Mouse (Mus musculus) neural tube, embryonic 12.5 days (tissue): ENCODE measurements around the gene Hmx3. TPM values are rescaled to one million over a fixed set of nuclear protein-coding genes. Genes with fewer than 3 reads are reported as not detected.
A peak's percentile ranks its signal among the peaks of the same experiment; 100 is the strongest.

Experiments used
- ATAC-seq: fragments of 200-750 bp; cut with Nextera tagmentation; 2 replicates; pipeline ENCODE4 v1.8.0; 2017; ENCODE audit warnings: low read depth, mild to moderate bottlenecking, moderate TSS enrichment, moderate library complexity; ENCODE audit not compliant: low FRiP score
- H3K27ac ChIP-seq: fragments of 300-500 bp; sonication (generic); 2 replicates; pipeline ENCODE4 v1.5.1; 2016
- H3K27me3 ChIP-seq: fragments of 300-500 bp; sonication (generic); replicated peaks from 2 replicates; pipeline ENCODE4 v1.6.1; 2016; ENCODE audit warnings: mild to moderate bottlenecking
- H3K36me3 ChIP-seq: fragments of 300-500 bp; sonication (generic); 2 replicates; pipeline ENCODE4 v1.6.1; 2016; ENCODE audit warnings: mild to moderate bottlenecking
- H3K4me1 ChIP-seq: fragments of 300-500 bp; sonication (generic); 2 replicates; pipeline ENCODE4 v1.6.1; 2016
- H3K4me2 ChIP-seq: fragments of 300-500 bp; sonication (generic); replicated peaks from 2 replicates; pipeline ENCODE4 v1.6.1; 2016; ENCODE audit warnings: mild to moderate bottlenecking
- H3K4me3 ChIP-seq: fragments of 300-500 bp; sonication (generic); 2 replicates; pipeline ENCODE4 v1.5.1; 2016
- H3K9ac ChIP-seq: fragments of 300-500 bp; sonication (generic); 2 replicates; pipeline ENCODE4 v1.6.1; 2016; ENCODE audit warnings: mild to moderate bottlenecking
- H3K9me3 ChIP-seq: fragments of 300-500 bp; sonication (generic); 2 replicates; pipeline ENCODE4 v1.6.1; 2016; ENCODE audit warnings: mild to moderate bottlenecking
- WGBS: fragments of 180-500 bp; shearing (Covaris S2); methylation state at CpG from one replicate; pipeline ENCODE4 v1.1.7; 2016; 5-methylcytosine and 5-hydroxymethylcytosine counted together
- polyA plus RNA-seq: library from polyadenylated mRNA; unstranded; fragments of >200 nt; fragmentation: Nextera tagmentation; extraction: Ambion mirVana; gene quantifications from 2 replicates; pipeline ENCODE4 v1.2.1, GENCODE M21; 2016

Gene Hmx3
- polyA plus RNA-seq = 1.7 and 2.2 TPM in 2 replicates

GRCm38 (mm10) chr7:131542115-131542871, at the start of gene Hmx3:
Gene Hmx3, plus strand, starts transcription at chr7:131542867.
- Histone ChIP-seq H3K27me3 (peaks cover 94% of the 10 kb centered on the region), H3K4me3 (peak within 1 kb of the TSS; percentile 39), H3K4me1 (peaks cover 33% of the 10 kb centered on the region), H3K27ac (no peak within 1 kb of the TSS), H3K36me3 (no peaks in the 10 kb centered on the region), H3K4me2 (peak within 1 kb of the TSS; percentile 73), H3K9me3 (no peaks in the 10 kb centered on the region), H3K9ac (peak within 1 kb of the TSS; percentile 48)
- ATAC-seq = peak; percentile 55; the same call in 1 of the 2 replicates
- under 1% methylated on average over 52 of the region's 65 CpGs for WGBS

GRCm38 (mm10) chr7:131503739-131504138, 38.9 kb upstream of the Hmx3 start:
- Histone ChIP-seq H3K27me3 (0 out of 2 replicates have a peak, but pooled peaks cover 2% of the 10 kb centered on the region), H3K4me2 (no peak overlapping the region), H3K27ac (no peak overlapping the region), H3K36me3 (no peaks in the 10 kb centered on the region), H3K9me3 (no peaks in the 10 kb centered on the region), H3K9ac (no peak overlapping the region), H3K4me1 (no peaks in the 10 kb centered on the region), H3K4me3 (no peak overlapping the region)
- WGBS = 84% methylated on average over 2 of the region's 2 CpGs
- no peak for ATAC-seq

DNA sequence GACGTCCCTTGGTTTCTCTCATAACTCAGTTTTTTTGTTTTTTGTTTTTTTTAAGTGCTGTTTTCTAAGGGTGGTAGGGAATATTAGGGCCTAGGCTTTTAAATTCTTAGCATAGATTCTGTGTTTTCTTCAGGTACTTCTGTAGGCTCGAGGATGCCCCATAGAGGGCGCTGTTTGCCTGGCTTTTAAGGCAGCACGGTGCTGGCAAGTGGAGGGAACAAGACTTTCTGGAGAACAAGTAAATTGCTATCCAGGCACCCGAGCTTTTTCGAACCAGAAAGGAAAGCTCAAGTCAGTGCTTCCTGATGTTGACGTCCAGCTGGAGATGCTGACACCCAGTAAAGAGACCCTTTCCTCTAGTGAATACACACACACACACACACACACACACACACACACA, 2.7 kb upstream of the Hmx3 start:
- Histone ChIP-seq H3K27me3 (peaks cover 74% of the 10 kb centered on the region), H3K4me2 (no peak overlapping the region), H3K9ac (no peak overlapping the region), H3K36me3 (no peaks in the 10 kb centered on the region), H3K4me3 (no peak overlapping the region), H3K27ac (no peak overlapping the region), H3K4me1 (peaks cover 33% of the 10 kb centered on the region), H3K9me3 (no peaks in the 10 kb centered on the region)
- no peak for ATAC-seq
- WGBS = 1% methylated on average over 7 of the region's 7 CpGs

DNA sequence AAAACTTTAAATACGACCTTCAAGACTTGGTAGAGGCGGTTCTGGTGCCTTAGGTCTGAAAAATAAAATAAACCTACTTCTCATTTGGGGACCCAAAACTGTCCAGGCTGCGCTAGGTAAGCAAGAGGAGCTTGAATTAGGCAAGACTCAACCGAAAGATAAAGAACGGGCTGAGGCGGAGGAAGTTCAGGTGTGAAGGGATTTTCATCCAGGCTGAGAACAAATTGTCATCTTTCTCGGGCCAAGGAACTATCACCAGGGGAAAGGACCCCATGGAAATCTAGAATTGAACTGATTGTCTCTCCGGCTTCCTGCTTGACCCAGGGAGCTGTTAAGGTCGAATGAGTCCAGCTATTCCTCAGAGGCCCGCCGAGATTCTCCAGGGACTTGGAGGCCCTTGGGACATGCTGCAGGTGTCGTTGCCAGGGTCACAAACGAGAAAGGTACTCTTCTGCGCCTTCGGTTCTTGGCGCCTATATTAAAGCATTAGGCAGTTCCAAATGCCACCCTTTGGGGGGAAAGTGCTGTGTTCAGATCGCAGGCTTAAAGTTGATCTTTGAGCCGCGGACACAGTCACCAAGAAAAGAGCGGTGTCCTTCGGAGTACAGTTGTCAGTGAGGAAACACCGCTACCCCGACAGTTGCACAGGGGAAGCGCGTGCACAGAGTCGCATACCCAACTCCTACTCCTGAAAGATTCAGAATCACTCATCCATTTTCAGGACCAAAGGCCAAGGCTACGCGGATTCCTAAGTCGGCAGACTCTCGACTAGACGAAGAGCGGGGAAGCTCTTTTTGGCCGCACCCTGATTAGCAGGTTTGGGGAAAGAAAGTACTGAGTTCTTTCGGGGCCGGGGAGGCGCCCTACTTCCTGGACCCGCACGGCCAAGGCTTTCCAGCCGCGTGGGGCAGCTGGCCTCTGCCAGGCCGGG, 1.2 kb upstream of the Hmx3 start:
- no peak overlapping the region for H3K9ac ChIP-seq
- WGBS = 1% methylated on average over 41 of the region's 41 CpGs

GRCm38 (mm10) chr7:131542872-131543622, 380 bp downstream of the Hmx3 start:
- H3K4me1 ChIP-seq = peaks cover 33% of the 10 kb centered on the region
- no peaks in the 10 kb centered on the region for H3K36me3 ChIP-seq
- no peak for ATAC-seq
- under 1% methylated on average over 67 of the region's 71 CpGs for WGBS
- peak overlapping the region; percentile 39 for H3K4me3 ChIP-seq
- peak overlapping the region; percentile 73 for H3K4me2 ChIP-seq
- no peak overlapping the region for H3K27ac ChIP-seq
- H3K9me3 ChIP-seq = no peaks in the 10 kb centered on the region
- H3K9ac ChIP-seq = peak overlapping the region; percentile 48
- peaks cover 94% of the 10 kb centered on the region for H3K27me3 ChIP-seq

More for the DNA sequence above, 1.2 kb upstream of the Hmx3 start:
- H3K9me3 ChIP-seq = no peaks in the 10 kb centered on the region
- H3K4me2 ChIP-seq = peak overlapping the region; percentile 73
- no peaks in the 10 kb centered on the region for H3K36me3 ChIP-seq
- no peak overlapping the region for H3K27ac ChIP-seq
- peak overlapping the region; percentile 39 for H3K4me3 ChIP-seq
- H3K4me1 ChIP-seq = peaks cover 33% of the 10 kb centered on the region
- no peak for ATAC-seq
- peaks cover 89% of the 10 kb centered on the region for H3K27me3 ChIP-seq

DNA sequence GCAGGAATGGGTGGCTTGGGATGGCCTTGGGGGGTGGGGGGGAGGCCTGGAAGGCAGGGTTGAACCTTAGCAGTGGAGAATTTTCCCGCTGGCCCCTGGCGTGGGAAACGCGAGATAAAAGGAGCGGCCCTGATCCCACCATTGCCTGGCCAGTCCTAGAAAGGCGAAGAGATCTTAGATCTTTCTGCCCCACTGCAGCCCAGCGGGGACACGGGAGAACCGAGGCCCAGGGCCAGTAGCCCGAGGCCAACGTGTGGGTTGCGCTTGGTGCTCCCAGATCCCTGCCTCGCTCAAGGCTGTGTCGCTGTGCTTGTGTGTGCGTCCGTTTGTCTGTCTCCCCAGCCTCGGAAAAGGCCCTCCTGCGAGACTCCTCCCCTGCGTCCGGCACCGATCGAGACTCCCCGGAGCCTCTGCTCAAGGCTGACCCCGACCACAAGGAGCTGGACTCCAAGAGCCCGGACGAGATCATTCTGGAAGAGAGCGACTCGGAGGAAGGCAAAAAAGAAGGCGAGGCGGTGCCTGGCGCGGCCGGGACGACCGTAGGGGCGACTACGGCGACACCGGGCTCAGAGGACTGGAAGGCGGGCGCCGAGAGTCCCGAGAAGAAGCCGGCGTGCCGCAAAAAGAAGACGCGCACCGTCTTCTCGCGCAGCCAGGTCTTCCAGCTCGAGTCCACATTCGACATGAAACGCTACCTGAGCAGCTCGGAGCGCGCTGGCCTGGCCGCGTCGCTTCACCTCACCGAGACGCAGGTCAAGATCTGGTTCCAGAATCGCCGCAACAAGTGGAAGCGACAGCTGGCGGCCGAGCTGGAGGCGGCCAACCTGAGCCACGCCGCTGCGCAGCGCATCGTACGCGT, 1.2 kb downstream of the Hmx3 start:
- Histone ChIP-seq H3K4me1 (peaks cover 33% of the 10 kb centered on the region), H3K27me3 (peaks cover 95% of the 10 kb centered on the region), H3K9me3 (no peaks in the 10 kb centered on the region), H3K4me3 (peak overlapping the region; percentile 39), H3K4me2 (peak overlapping the region; percentile 73), H3K27ac (no peak overlapping the region), H3K9ac (peak overlapping the region; percentile 33; the same call in 1 of the 2 replicates), H3K36me3 (no peaks in the 10 kb centered on the region)
- ATAC-seq = no peak
- WGBS = under 1% methylated on average over 75 of the region's 75 CpGs

DNA sequence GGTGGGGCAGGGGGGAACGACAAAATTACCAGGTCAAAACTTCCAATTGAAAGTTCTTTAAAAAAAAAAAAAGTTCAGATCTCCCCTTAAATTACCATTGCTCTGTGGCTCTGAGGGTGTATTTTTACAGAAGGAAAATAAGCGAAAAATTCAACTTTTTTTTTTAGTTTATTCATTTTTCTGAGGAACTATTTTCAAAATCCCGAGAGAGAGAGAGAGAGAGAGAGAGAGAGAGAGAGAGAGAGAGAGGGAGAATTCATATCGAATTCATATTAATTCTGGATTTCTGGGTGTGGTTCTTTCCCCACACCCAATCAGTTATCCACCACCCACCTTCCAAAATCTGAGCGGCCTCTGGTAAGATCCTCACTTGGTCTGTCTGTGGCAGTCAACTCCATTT, 2.2 kb downstream of the Hmx3 start:
- WGBS = 2% methylated on average over 5 of the region's 5 CpGs
- ATAC-seq = no peak
- Histone ChIP-seq H3K4me2 (no peak overlapping the region), H3K4me1 (peaks cover 33% of the 10 kb centered on the region), H3K9me3 (no peaks in the 10 kb centered on the region), H3K36me3 (no peaks in the 10 kb centered on the region), H3K4me3 (no peak overlapping the region), H3K27me3 (peaks cover 96% of the 10 kb centered on the region), H3K9ac (no peak overlapping the region), H3K27ac (no peak overlapping the region)

GRCm38 (mm10) chr7:131545701-131546385, 3.2 kb downstream of the Hmx3 start:
- Histone ChIP-seq H3K27me3 (peaks cover 98% of the 10 kb centered on the region), H3K4me3 (no peak overlapping the region), H3K36me3 (no peaks in the 10 kb centered on the region), H3K4me1 (peaks cover 33% of the 10 kb centered on the region), H3K27ac (no peak overlapping the region), H3K9ac (no peak overlapping the region), H3K4me2 (no peak overlapping the region; the same call in 1 of the 2 replicates), H3K9me3 (no peaks in the 10 kb centered on the region)
- ATAC-seq = no peak
- WGBS = under 1% methylated on average over 13 of the region's 13 CpGs

DNA sequence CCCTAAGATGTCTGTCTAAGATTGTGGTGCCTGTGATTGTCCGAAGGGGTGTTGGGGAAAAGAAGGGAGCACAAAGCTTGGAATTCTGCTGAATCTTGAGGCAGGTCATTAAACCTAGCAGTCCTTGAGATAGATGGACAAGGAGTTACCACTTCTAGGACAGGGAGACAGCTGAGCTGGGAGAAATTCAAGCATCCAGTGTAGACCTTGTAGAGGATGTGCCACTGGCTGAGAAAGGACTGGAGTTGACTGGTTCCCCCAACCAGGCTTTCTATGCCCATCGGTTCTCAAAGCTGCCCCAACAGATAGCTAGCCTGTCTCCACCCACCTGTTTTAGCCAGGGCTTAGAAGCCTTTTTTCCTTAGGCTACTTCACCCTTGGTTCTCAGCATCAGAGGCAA, 3.8 kb downstream of the Hmx3 start:
- no peak overlapping the region; the same call in 1 of the 2 replicates for H3K4me2 ChIP-seq
- H3K27ac ChIP-seq = no peak overlapping the region
- H3K4me3 ChIP-seq = no peak overlapping the region
- no peaks in the 10 kb centered on the region for H3K9me3 ChIP-seq
- H3K4me1 ChIP-seq = peaks cover 32% of the 10 kb centered on the region
- peaks cover 98% of the 10 kb centered on the region for H3K27me3 ChIP-seq
- WGBS = 3% methylated on average over 2 of the region's 2 CpGs
- no peak overlapping the region for H3K9ac ChIP-seq
- H3K36me3 ChIP-seq = no peaks in the 10 kb centered on the region
- ATAC-seq = no peak

GRCm38 (mm10) chr7:131547481-131547880, 4.8 kb downstream of the Hmx3 start:
- Histone ChIP-seq H3K9ac (no peak overlapping the region), H3K4me2 (no peak overlapping the region), H3K4me3 (no peak overlapping the region), H3K27me3 (peaks cover 98% of the 10 kb centered on the region), H3K9me3 (no peaks in the 10 kb centered on the region), H3K27ac (no peak overlapping the region), H3K36me3 (no peaks in the 10 kb centered on the region), H3K4me1 (peaks cover 24% of the 10 kb centered on the region)
- WGBS = 3% methylated on average over 5 of the region's 5 CpGs
- ATAC-seq = no peak

- Histone ChIP-seq H3K36me3 (no peaks in the 10 kb centered on the region), H3K9ac (no peak within 1 kb of the TSS), H3K27me3 (peaks cover 98% of the 10 kb centered on the region), H3K9me3 (no peaks in the 10 kb centered on the region), H3K4me2 (no peak within 1 kb of the TSS), H3K4me1 (peaks cover 16% of the 10 kb centered on the region), H3K4me3 (no peak within 1 kb of the TSS), H3K27ac (no peak within 1 kb of the TSS)
- whole genome bisulfite sequencing = 7% methylated on average over 3 of the region's 3 CpGs
- no peak for ATAC-seq
Measured at GRCm38 (mm10) chr7:131548473-131548872, 5.8 kb downstream of the Hmx3 start, which contains the start of gene Hmx2. Gene Hmx2, plus strand, starts transcription at chr7:131548773.
